Mouse (Mus musculus) ES-Bruce4 (cell line): Measurements from ENCODE around the gene Rnf169.
A peak's percentile ranks its signal among the peaks of the same experiment; 100 is the strongest.

Source experiments
- CTCF ChIP-seq: IDR thresholded peaks from one replicate; pipeline ENCODE4 v1.8.1; 2011; ENCODE audit warnings: low read depth, low read length
- EP300 ChIP-seq: IDR thresholded peaks from 2 replicates; pipeline ENCODE4 v1.6.1; 2011; ENCODE audit warnings: low read depth, low read length; ENCODE audit not compliant: insufficient read depth
- POLR2A ChIP-seq: IDR thresholded peaks from one replicate; pipeline ENCODE4 v1.8.1; 2011; ENCODE audit warnings: low read length; ENCODE audit not compliant: insufficient read depth

DNA sequence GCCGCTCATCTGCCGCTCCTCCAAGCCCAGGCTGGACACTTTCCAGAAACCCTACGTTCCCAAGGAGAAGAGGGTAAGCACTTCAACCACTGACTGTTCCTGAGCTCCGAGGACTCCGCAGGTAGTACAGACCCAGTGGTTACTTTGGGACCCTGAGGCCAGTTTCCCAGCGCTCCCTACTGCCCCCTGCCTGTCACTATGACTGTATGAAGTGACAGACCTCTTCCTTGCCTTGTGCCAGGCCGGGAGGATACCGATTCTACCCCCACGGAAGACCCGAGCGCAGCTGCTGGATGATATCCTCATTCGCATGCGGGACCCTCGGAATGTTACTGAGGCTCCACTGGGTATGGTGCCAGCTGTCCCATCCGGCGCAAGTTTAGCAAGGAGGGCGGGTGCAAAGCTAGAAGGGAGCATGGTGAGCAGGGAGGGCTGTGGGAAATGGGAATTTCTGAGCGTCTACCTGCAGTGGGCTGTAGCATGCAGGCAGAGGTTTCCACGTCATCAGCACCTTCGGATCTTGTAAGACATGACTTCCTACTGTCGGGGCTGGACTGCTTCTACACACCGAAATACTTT, 63.4 kb downstream of the Rnf169 start:
- peak; percentile 72 for TF ChIP-seq CTCF
- no peak for TF ChIP-seq EP300
- TF ChIP-seq POLR2A: no peak
